Mouse (Mus musculus): ENCODE measurements around the gene Lrrc29. TPM values are rescaled to one million over a fixed set of nuclear protein-coding genes. Genes with fewer than 3 reads are reported as not detected.
"Not testable (repeated sequence)": the region's sequence is repeated elsewhere in the genome, so short reads cannot be mapped to it uniquely, and the experiment has no call there.

The Lrrc29 gene
- polyA plus RNA-seq, 1 experiment from 2014 or later = 0.82 TPM

DNA sequence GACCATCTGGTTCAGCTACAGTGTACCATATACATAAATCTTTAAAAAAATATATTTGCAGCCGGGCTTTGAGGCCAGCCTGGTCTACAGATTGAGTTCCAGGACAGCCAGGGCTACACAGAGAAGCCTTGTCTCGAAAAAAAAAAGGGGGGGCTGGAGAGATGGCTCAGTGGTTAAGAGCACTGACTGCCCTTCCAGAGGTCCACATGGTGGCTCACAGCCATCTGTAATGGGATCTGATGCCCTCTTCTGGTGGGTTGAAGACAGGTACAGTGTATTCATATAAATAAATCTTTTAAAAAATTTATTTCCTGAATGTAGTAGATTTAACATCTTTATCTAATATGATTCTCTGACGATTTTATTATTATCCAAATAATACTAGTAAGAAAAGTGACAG lies 34.3 kb downstream of the Lrrc29 start:
- H3K4me3 ChIP-seq; H3K36me3 ChIP-seq; H3K4me2 ChIP-seq; H3K9me3 ChIP-seq; H3K27ac ChIP-seq; H3K9ac ChIP-seq; ATAC-seq (ENCODE audit: low FRiP score): not testable (repeated sequence)
- H3K27me3 ChIP-seq = peaks cover 26% of the 10 kb centered on the region
- WGBS = 75% methylated on average over 3 of the region's 3 CpGs
- H3K4me1 ChIP-seq (replicated peaks) = peaks cover 40% of the 10 kb centered on the region

DNA sequence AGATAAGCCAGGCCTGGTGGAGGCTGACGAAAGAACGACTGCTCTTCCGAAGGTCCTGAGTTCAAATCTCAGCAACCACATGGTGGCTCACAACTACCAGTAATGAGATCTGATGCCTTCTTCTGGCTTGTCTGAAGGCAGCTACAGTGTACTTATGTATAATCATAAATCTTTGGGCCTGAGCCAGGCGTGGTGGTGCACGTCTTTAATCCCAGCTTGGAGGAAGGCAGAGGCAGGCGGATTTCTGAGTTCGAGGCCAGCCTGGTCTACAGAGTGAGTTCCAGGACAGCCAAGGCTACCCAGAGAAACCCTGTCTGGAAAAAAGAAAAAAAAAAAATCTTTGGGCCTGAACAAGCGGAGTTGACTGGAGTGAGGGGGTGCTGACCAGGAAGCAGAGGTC lies 34.7 kb downstream of the Lrrc29 start:
- H3K9ac ChIP-seq; ATAC-seq (ENCODE audit: low FRiP score); H3K36me3 ChIP-seq; H3K9me3 ChIP-seq; H3K27ac ChIP-seq; H3K4me2 ChIP-seq: not testable (repeated sequence)
- peaks cover 26% of the 10 kb centered on the region for H3K27me3 ChIP-seq
- H3K4me1 ChIP-seq (replicated peaks) = peaks cover 42% of the 10 kb centered on the region
- 0 out of 2 replicates have a peak overlapping the region, but pooled peaks have one; percentile 55 for H3K4me3 ChIP-seq
- 89% methylated on average over 8 of the region's 8 CpGs for WGBS

DNA sequence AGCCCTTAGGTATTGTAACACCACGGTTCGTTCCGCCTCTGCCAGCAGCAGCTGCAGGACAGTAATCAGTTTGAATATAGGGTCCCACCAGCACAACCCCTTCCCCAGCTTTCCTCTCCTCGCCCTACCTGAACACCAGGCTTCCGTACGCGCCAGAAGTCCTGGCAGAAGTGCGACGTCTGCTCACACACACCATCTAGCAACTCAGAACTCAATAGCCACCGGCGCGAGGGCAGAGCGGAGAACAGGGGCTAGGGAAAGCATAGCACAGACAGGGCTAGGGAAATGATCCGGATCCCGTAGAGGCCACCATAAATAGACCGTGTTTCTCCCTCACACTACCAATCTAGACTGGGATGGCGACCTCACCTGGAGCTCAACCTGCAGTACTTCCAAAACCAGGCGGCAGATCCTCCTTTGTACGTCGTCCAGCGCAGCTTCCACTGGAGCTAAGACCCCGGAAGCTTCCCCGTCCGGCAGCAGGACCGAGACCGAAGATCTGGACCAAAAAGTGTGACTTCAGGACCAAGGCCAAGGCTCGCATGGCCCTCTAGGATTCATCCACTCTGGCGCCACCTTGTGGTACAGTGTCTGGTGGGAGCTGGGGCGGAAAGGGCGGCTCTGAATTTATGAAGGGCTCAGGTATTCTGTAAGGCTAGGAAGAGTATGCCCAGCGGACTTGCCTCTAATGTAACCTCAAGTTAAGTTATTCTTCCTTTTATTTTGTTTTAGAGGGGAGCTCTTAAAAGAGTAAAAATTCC lies 35.3 kb downstream of the Lrrc29 start:
- Histone ChIP-seq H3K4me1 (replicated peaks) (peaks cover 48% of the 10 kb centered on the region), H3K4me3 (peak overlapping the region; percentile 55), H3K4me2 (peak overlapping the region; percentile 82), H3K9me3 (no peaks in the 10 kb centered on the region), H3K36me3 (peaks cover 3% of the 10 kb centered on the region), H3K27ac (no peak overlapping the region), H3K27me3 (peaks cover 26% of the 10 kb centered on the region), H3K9ac (peak overlapping the region; percentile 69)
- WGBS = 7% methylated on average over 31 of the region's 31 CpGs
- ATAC-seq (ENCODE audit: low FRiP score) = no peak

DNA sequence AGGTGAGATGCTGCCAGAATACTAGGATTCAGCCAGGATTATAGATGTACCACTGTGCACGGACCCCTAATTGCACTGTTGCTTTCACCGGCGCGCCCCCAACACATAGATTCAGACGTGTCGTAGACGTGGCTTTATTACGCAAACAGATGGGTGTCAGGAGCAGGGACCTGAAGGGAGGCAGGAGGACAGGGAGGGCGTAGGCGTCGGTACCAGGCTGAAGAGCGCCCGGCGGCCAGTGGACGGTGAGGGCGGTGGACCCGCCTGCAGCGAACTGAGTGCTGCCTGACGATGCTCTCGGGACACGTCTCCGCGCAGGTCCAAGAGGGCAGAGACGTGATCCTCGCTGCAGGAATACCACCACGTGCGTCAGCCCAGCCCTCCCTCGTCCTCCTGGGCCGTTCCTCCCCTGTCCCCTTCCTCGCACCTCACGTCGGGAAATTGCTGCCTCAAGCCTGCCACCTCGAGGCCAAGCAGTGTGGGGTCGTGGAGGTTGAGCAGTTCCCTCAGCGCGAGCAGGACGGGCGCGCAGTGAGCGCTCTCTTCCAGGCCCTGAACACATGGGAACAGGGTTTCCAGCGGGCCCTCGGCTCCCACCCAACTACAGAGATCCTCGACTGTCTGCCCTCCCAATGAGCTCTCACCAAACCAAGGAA lies 36.1 kb downstream of the Lrrc29 start, which contains the start of gene 4931428F04Rik:
Gene 4931428F04Rik, minus strand, starts transcription at position 60 of the 656 bp plus-strand sequence.
- Histone ChIP-seq H3K27me3 (peaks cover 19% of the 10 kb centered on the region), H3K4me3 (peak within 1 kb of the TSS; percentile 55), H3K27ac (peak within 1 kb of the TSS; percentile 95), H3K9me3 (no peaks in the 10 kb centered on the region), H3K9ac (peak within 1 kb of the TSS; percentile 77), H3K4me2 (peak within 1 kb of the TSS; percentile 82), H3K36me3 (peaks cover 11% of the 10 kb centered on the region), H3K4me1 (replicated peaks) (peaks cover 57% of the 10 kb centered on the region)
- WGBS = 1% methylated on average over 43 of the region's 43 CpGs
- peak; percentile 54 for ATAC-seq (ENCODE audit: low FRiP score)

DNA sequence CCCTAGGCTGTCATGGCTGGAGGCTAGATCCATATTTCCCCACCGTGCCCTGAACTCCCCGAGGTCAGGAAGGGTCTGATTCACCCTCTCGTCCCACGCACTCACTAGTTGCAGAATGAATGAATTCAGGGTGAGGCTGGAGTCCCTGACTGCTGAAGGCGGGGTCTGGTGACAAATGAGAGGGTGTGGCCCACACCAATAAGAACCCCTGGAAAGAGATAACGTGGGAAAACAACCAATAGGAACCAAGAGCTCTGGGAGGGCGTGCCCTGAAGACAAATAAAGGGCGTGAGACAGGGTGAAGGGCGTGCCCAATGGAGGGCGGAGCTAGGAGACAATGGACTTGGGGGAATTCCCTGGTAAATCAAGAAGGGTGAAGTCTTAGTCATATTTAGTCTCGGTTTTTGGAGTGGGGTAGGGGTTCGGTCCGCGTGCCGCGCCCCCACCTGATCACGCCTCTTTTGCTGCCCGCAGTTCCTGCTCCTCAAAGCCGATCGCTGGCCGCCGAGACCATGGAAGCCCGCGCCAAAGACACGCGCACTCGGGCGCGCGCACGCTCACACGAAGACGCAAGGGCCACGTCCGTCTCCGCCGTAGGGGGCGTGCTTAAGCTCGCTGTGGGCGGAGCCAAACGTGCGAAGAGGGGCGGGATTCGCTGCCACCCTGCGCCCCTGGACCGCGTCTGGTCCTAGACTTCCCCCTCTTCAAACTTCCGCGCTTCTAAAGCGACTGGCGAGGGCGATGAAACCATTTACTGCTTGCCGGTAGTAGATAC lies 36.9 kb downstream of the Lrrc29 start:
- Histone ChIP-seq H3K9ac (peak overlapping the region; percentile 77), H3K4me1 (replicated peaks) (peaks cover 62% of the 10 kb centered on the region), H3K4me2 (peak overlapping the region; percentile 82), H3K9me3 (no peaks in the 10 kb centered on the region), H3K4me3 (peak overlapping the region; percentile 55), H3K27ac (peak overlapping the region; percentile 95), H3K36me3 (peaks cover 17% of the 10 kb centered on the region), H3K27me3 (peaks cover 19% of the 10 kb centered on the region)
- under 1% methylated on average over 53 of the region's 53 CpGs for WGBS
- ATAC-seq (ENCODE audit: low FRiP score) = peak; percentile 93

DNA sequence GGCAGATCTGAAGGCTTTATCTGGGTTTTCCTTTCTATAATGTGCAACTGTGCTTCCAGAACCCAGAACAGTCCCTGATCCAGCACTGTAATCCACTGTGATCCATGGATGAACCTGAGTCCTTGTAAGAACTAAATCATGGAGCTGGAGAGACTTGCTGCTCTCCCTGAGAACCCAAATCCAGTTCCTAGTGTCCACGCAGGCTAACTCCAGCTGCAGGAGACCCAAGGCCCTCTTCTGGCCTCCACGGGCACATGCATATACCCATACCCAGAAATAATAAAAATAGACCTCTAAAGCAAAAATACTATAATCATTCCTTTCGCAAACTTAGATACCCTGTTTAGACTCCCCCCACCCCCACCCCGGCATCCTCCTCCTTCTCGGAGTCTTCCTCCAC lies 37.8 kb downstream of the Lrrc29 start:
- H3K27ac ChIP-seq = no peak overlapping the region
- H3K4me1 ChIP-seq (replicated peaks) = peaks cover 68% of the 10 kb centered on the region

DNA sequence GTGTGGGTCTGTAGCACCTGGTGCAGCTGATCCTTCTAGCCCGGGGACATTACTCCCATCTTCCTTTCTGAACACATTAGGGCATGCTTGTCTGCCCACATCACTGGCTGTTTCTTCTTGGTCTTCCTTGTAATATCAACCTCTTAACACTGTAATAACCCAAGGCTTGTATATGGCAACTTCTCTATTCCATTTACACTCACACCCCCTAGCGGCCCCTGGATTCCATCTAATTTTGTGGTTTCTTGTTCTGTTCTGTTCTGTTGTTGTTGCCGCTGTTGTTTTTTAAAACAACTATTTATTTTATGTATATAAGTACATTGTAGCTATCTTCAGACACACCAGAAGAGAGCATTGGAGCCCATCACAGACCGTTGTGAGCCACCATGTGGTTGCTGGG lies 39.2 kb downstream of the Lrrc29 start:
- Histone ChIP-seq H3K27ac (no peak overlapping the region), H3K4me3 (peak overlapping the region; percentile 55), H3K4me2 (peak overlapping the region; percentile 82), H3K36me3 (peaks cover 37% of the 10 kb centered on the region), H3K9ac (peak overlapping the region; percentile 51; the same call in 1 of the 2 replicates), H3K27me3 (peaks cover 20% of the 10 kb centered on the region), H3K9me3 (no peaks in the 10 kb centered on the region), H3K4me1 (replicated peaks) (peaks cover 68% of the 10 kb centered on the region)
- WGBS = 88% methylated on average over 4 of the region's 4 CpGs
- no peak for ATAC-seq (ENCODE audit: low FRiP score)

More for the DNA sequence above, 37.8 kb downstream of the Lrrc29 start:
- Histone ChIP-seq H3K27me3 (peaks cover 17% of the 10 kb centered on the region), H3K9ac (peak overlapping the region; percentile 77), H3K36me3 (peaks cover 24% of the 10 kb centered on the region), H3K4me3 (peak overlapping the region; percentile 55), H3K4me2 (peak overlapping the region; percentile 82), H3K9me3 (no peaks in the 10 kb centered on the region)
- WGBS = 81% methylated on average over 5 of the region's 5 CpGs
- ATAC-seq (ENCODE audit: low FRiP score) = no peak

DNA sequence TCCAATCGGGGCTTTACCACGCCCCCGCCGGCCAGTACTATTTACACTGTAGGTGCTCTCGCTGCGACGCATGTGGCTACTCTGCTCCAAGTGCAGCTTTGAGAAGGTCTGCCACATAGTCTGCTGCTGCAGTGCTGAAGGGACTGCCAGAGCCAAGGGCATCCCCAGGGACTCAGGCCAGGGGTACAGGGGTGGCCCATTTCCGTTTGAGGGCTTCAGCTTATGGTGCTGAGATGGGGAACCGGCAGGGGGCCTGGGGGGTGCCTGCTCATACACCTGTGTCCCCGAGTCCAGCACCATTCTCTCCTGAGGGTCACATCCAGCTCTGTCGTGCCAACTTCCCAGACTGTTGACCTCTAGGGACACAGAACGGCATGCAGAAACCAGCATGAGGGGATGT lies 40.6 kb downstream of the Lrrc29 start:
- Histone ChIP-seq H3K36me3 (peaks cover 48% of the 10 kb centered on the region), H3K9ac (peak overlapping the region; percentile 51; the same call in 1 of the 2 replicates)
- 41% methylated on average over 12 of the region's 12 CpGs for WGBS

DNA sequence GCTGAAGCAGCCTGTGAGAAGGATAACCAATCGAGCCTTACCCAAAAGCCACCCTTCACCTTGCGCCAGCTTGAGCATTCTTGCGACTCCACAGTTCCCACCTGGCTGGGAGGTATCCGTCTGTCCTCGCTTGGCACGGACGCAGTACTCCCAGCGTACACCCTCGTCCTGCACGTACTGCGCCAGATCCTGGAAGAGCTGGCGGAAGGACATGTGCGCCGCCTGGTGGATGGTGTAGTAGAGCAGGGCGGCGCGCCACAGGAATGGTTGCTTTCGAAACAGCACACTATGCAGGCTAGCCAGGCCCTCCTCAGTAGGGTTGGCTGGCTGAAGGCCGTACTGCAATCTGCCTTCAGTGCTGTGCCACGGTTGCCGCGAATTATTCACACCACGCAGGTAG lies 43.0 kb downstream of the Lrrc29 start:
- WGBS = 27% methylated on average over 22 of the region's 23 CpGs
- Histone ChIP-seq H3K9ac (no peak overlapping the region), H3K27ac (no peak overlapping the region), H3K36me3 (peaks cover 61% of the 10 kb centered on the region), H3K4me1 (replicated peaks) (peaks cover 52% of the 10 kb centered on the region), H3K9me3 (no peaks in the 10 kb centered on the region), H3K27me3 (peaks cover 41% of the 10 kb centered on the region), H3K4me3 (no peak overlapping the region), H3K4me2 (no peak overlapping the region)
- ATAC-seq (ENCODE audit: low FRiP score) = no peak

More for the DNA sequence above, 40.6 kb downstream of the Lrrc29 start:
- Histone ChIP-seq H3K27ac (no peak overlapping the region), H3K4me2 (peak overlapping the region; percentile 82), H3K27me3 (peaks cover 19% of the 10 kb centered on the region), H3K4me1 (replicated peaks) (peaks cover 61% of the 10 kb centered on the region), H3K4me3 (no peak overlapping the region), H3K9me3 (no peaks in the 10 kb centered on the region)
- ATAC-seq (ENCODE audit: low FRiP score) = no peak

DNA sequence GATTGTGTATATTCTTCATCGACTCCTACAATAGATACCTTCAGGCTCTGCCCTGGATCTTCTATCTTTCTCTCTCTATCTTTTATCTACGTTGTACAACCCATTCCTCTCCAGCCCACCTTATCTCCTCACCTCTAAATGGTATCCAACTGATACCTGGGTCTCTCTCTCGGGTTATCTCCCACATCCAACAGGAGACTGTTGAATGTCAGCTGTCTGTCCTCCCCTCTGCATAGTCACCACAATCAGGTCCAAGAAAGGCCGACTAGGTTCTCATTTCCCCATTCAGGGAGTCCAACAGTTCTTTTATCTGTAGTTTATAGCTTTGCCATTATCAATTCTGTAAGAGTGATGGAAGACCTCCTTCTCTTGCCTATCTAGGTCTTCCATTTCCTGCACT lies 43.8 kb downstream of the Lrrc29 start:
- Histone ChIP-seq H3K36me3 (peaks cover 61% of the 10 kb centered on the region), H3K27me3 (peaks cover 49% of the 10 kb centered on the region), H3K4me1 (replicated peaks) (peaks cover 43% of the 10 kb centered on the region), H3K9ac (no peak overlapping the region), H3K4me2 (no peak overlapping the region), H3K9me3 (no peaks in the 10 kb centered on the region), H3K4me3 (no peak overlapping the region), H3K27ac (no peak overlapping the region)
- WGBS = 90% methylated on average over 4 of the region's 4 CpGs
- no peak for ATAC-seq (ENCODE audit: low FRiP score)

DNA sequence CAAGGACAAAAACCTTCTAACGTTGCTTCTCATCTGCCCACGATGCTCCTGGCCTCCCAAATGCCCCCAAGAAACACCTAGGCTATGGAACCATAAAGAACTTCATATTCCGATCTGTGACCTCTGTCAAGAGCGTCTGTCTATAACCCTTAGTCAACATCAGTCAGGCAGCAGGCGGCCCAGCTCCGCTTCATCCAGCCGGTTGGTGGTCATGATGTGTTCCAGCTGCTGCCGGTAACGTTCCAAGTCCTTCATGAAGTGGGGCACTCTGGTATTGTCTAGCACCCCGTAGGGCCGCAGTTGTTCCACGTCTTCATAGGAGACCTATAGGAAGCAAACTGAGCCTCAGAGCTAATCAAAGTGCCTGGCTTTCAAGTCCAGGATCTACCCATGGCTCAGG lies 44.3 kb downstream of the Lrrc29 start:
- Histone ChIP-seq H3K4me3 (no peak overlapping the region), H3K9ac (no peak overlapping the region), H3K9me3 (no peaks in the 10 kb centered on the region), H3K36me3 (peaks cover 61% of the 10 kb centered on the region), H3K27me3 (peaks cover 53% of the 10 kb centered on the region), H3K4me2 (no peak overlapping the region), H3K4me1 (replicated peaks) (peaks cover 41% of the 10 kb centered on the region), H3K27ac (no peak overlapping the region)
- 92% methylated on average over 12 of the region's 12 CpGs for WGBS
- no peak for ATAC-seq (ENCODE audit: low FRiP score)

DNA sequence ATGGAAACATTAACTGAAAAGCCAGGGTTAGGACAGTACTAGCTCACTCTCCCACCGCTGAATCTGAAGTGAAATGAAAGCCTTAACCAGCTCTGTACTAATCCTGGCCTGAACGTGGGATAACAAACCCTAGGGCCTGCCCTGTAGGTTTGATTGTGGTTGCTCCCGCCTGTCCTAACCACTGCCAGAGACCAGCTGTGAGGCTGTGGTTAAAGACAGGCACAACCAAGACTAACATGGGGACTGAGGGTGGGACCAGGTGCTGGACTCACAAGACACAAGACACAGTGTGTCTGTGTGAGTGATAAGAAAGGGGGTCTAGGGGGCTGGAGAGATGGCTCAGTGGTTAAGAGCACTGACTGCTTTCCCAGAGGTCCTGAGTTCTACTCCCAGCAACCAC lies 45.5 kb downstream of the Lrrc29 start:
- Histone ChIP-seq H3K9me3 (no peaks in the 10 kb centered on the region), H3K4me3 (no peak overlapping the region), H3K36me3 (peaks cover 56% of the 10 kb centered on the region), H3K4me1 (replicated peaks) (peaks cover 41% of the 10 kb centered on the region), H3K9ac (no peak overlapping the region), H3K4me2 (no peak overlapping the region), H3K27me3 (peaks cover 66% of the 10 kb centered on the region), H3K27ac (no peak overlapping the region)
- no peak for ATAC-seq (ENCODE audit: low FRiP score)
- 76% methylated on average over 3 of the region's 3 CpGs for WGBS

Data from hindbrain, embryonic 13.5 days (tissue).